Mouse (Mus musculus) ES-E14 (cell line): Measurements from ENCODE around the gene Tmem159. TPM values are rescaled to one million over a fixed set of nuclear protein-coding genes. Genes with fewer than 3 reads are reported as not detected.
A peak's percentile ranks its signal among the peaks of the same experiment; 100 is the strongest.

Experiments
- DNase-seq: peaks from one replicate; pipeline ENCODE4 v3.0.0-alpha.2; 2013; ENCODE audit warnings: low read depth, low spot score
- H3K27ac ChIP-seq: 2 replicates; pipeline ENCODE4 v1.5.1; 2012; ENCODE audit warnings: low read depth, mild to moderate bottlenecking, low read length, moderate library complexity, mixed read lengths; ENCODE audit not compliant: poor library complexity, insufficient read depth, severe bottlenecking
- H3K36me3 ChIP-seq: 2 replicates; pipeline ENCODE4 v1.6.1; 2012; ENCODE audit warnings: mild to moderate bottlenecking, low read length, moderate library complexity, mixed read lengths; ENCODE audit not compliant: control insufficient read depth, poor library complexity, insufficient read depth, severe bottlenecking
- H3K4me1 ChIP-seq, 2 experiments: fragments of 150-350 bp in 1 of 2; sonication (generic) in 1 of 2; 2 replicates each; pipeline ENCODE4 v1.6.1; 2012; ENCODE audit warnings: low read length in 2 of 2, mild to moderate bottlenecking in 1 of 2, mixed read lengths in 1 of 2; ENCODE audit not compliant: control insufficient read depth in 2 of 2, insufficient read depth in 2 of 2, poor library complexity in 1 of 2
- H3K4me3 ChIP-seq, 2 experiments: fragments of 150-350 bp in 1 of 2; sonication (generic) in 1 of 2; 2 replicates each; pipeline ENCODE4 v1.5.1; 2012; ENCODE audit warnings: low read length in 2 of 2, low read depth in 1 of 2, mild to moderate bottlenecking in 1 of 2, mixed read lengths in 1 of 2; ENCODE audit not compliant: insufficient read depth in 1 of 2, poor library complexity in 1 of 2, severe bottlenecking in 1 of 2
- H3K9ac ChIP-seq: 2 replicates; pipeline ENCODE4 v1.6.1; 2012; ENCODE audit warnings: low read depth, mild to moderate bottlenecking, low read length, mixed read lengths; ENCODE audit not compliant: poor library complexity, insufficient read depth, severe bottlenecking
- H3K9me3 ChIP-seq: fragments of 150-350 bp; sonication (generic); 2 replicates; pipeline ENCODE4 v1.6.1; 2012; ENCODE audit warnings: low read depth, mild to moderate bottlenecking, low read length; ENCODE audit not compliant: control insufficient read depth, insufficient read depth
- CHD2 ChIP-seq: IDR thresholded peaks from 2 replicates; pipeline ENCODE4 v1.6.1; 2014; ENCODE audit warnings: mild to moderate bottlenecking, low read depth, low read length, inconsistent platforms
- HCFC1 ChIP-seq: IDR thresholded peaks from 2 replicates; pipeline ENCODE4 v1.6.1; 2012; ENCODE audit warnings: low read length, inconsistent platforms, borderline replicate concordance; ENCODE audit not compliant: insufficient read depth
- MAFK ChIP-seq: IDR thresholded peaks from 2 replicates; pipeline ENCODE4 v1.6.1; 2014; ENCODE audit warnings: mild to moderate bottlenecking, low read depth, low read length, inconsistent platforms; ENCODE audit not compliant: insufficient read depth
- ZC3H11A ChIP-seq: IDR thresholded peaks from 2 replicates; pipeline ENCODE4 v1.6.1; 2012; ENCODE audit warnings: low read depth, mild to moderate bottlenecking, inconsistent platforms, low read length, borderline replicate concordance
- ZNF384 ChIP-seq: IDR thresholded peaks from 2 replicates; pipeline ENCODE4 v1.6.1; 2012; ENCODE audit warnings: low read depth, low read length, inconsistent platforms
- in situ Hi-C, 2 experiments: fragments of 600-800 bp; cut with MboI; formaldehyde crosslinking; loops; one replicate each; pipeline ENCODE4 v1.15.1; 2025; ENCODE audit warnings: low sequenced_read_pairs in 2 of 2, inconsistent platforms in 1 of 2; ENCODE audit not compliant: unreplicated experiment in 2 of 2
- total RNA-seq: library from RNA; depleted of rRNA; stranded (reverse); fragments of 300-350 nt; gene quantifications from 2 replicates; pipeline ENCODE4 v1.2.3, GENCODE M21; 2012

Tmem159 gene
- total RNA-seq, 1 experiment: 9.6 TPM

DNA sequence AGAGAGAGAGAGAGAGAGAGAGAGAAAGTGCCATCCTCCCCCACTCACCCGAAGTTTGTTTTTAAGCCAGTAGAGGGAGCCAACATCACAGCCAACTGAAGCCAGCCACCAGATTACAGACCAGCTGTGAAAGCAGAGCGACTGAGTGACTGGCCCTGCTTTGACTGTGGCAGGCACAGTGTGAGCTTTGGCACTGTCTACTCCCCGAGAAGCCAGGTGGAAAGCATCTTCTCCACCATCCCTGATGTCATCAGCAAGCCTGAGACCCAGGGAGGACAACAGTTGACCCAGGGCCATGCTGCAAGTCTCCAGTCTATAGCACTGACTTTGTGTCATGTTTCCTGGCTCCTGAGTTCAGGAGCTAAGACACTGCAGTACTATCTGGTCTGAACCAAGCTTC is 22.7 kb downstream of the Tmem159 start:
- no peak for DNase-seq
- H3K27ac ChIP-seq: no peak overlapping the region
- H3K36me3 ChIP-seq: peaks cover 2% of the 10 kb centered on the region; the same call in 1 of the 2 replicates
- no peak overlapping the region for H3K4me3 ChIP-seq
- in situ Hi-C loops: no loop called here
- H3K9ac ChIP-seq: no peak overlapping the region
- no peak for TF ChIP-seq CHD2
- TF ChIP-seq MAFK: no peak
- TF ChIP-seq ZC3H11A: peak; percentile 52; the same call in 1 of the 2 replicates
- no peak for TF ChIP-seq ZNF384
- H3K9me3 ChIP-seq: no peaks in the 10 kb centered on the region
- no peaks in the 10 kb centered on the region; a peak in 1 of 4 replicates for H3K4me1 ChIP-seq

DNA sequence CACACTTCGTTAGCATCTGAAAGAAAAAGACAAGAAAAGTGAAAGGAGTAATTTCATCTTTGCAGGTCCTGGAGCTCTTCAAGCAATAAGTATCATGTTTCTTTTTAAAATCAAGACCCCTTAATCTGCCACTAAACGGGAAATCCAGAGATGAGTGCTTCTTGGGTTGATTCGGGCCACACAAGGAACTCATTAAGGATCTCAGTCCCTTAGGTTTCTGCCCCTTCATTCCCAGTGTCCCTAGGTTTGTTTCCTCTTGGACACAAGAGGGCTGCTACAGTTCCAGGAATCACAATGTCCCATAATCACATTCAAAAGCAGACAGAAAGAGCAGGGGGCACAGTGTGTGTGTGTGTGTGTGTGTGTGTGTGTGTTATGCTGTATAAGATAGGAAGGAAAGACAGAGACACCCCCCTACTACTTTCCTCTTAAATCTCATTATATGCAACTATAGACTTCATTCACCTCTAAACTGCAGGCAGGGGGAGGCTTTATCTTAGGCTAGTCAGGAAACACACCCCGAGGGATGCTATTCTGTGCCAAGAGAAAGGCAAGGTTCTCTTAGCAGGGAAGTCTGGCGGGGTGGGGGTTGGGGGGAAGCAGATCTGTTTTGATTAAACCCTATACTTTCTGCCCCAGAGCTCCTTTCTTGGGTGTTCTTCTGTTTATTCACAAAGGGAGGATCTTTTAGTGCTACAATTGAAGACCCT is 25.0 kb downstream of the Tmem159 start:
- H3K36me3 ChIP-seq: no peaks in the 10 kb centered on the region
- no peaks in the 10 kb centered on the region for H3K9me3 ChIP-seq
- H3K27ac ChIP-seq: no peak overlapping the region
- H3K9ac ChIP-seq: no peak overlapping the region
- no peaks in the 10 kb centered on the region; a peak in 1 of 4 replicates for H3K4me1 ChIP-seq
- H3K4me3 ChIP-seq: no peak overlapping the region
- TF ChIP-seq HCFC1 (no peak), ZC3H11A (no peak), ZNF384 (no peak), MAFK (no peak), CHD2 (no peak)
- in situ Hi-C loops: no loop called here
- DNase-seq: no peak

GRCm38 (mm10) chr7:120127686-120128059 is 25.5 kb downstream of the Tmem159 start:
- Histone ChIP-seq H3K9me3 (no peaks in the 10 kb centered on the region), H3K4me3 (no peak overlapping the region), H3K27ac (no peak overlapping the region), H3K36me3 (no peaks in the 10 kb centered on the region), H3K4me1 (no peaks in the 10 kb centered on the region; a peak in 1 of 4 replicates), H3K9ac (no peak overlapping the region)
- TF ChIP-seq CHD2 (no peak), ZC3H11A (no peak), HCFC1 (no peak), MAFK (no peak), ZNF384 (no peak)
- no peak for DNase-seq
- in situ Hi-C loops: no loop called here

DNA sequence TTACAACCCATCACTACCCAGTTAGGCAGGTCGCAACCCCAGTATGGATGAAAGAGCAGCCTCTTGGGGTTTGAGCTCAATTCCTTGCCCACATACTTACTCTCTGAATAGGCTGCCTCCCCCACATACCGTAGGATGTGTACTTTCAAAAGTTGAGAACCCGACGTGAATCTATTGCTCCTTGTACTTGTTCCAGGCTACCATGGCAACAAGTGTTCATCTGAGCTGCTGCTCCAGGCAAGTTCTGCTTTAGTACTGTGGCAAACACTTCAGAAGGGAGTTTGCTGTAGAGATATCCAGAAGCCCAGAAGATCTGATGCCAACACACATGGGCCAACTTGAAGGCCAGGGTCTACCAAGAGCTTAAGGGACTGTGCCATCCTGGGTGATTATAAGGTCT is 26.8 kb downstream of the Tmem159 start:
- Histone ChIP-seq H3K4me1 (no peaks in the 10 kb centered on the region; a peak in 1 of 4 replicates), H3K9me3 (no peaks in the 10 kb centered on the region), H3K9ac (no peak overlapping the region), H3K4me3 (no peak overlapping the region), H3K27ac (no peak overlapping the region), H3K36me3 (no peaks in the 10 kb centered on the region)
- TF ChIP-seq CHD2 (no peak), MAFK (no peak), ZNF384 (no peak), HCFC1 (no peak), ZC3H11A (no peak)
- DNase-seq: no peak
- in situ Hi-C loops: no loop called here

DNA sequence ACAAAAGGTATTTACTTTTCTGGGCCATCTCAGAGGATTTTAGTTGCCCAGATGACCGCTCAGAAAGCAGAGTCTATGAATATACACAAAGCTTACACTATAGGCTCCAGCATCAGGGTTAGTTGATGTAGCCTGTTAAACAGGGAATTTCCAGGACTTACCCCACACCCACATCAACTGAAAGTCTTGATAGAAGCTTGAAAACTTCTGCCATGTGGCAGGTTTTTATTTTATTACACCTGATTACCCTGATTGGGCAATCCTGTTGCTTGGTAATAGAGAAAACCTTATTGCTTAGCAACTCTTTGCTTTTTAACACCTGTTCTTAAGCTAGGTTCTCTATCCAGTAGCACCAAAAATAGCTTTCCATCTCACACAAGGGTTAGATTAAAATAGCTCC is 40.6 kb downstream of the Tmem159 start:
- in situ Hi-C loops: no loop called here

More for the DNA sequence above, 40.6 kb downstream of the Tmem159 start:
- DNase-seq: no peak
- TF ChIP-seq CHD2: no peak
- TF ChIP-seq HCFC1: no peak
- TF ChIP-seq ZC3H11A: no peak
- no peak for TF ChIP-seq MAFK
- no peak for TF ChIP-seq ZNF384
- no peak overlapping the region for H3K4me3 ChIP-seq
- H3K9me3 ChIP-seq: no peaks in the 10 kb centered on the region
- no peak overlapping the region for H3K9ac ChIP-seq
- no peak overlapping the region for H3K27ac ChIP-seq
- no peaks in the 10 kb centered on the region for H3K4me1 ChIP-seq
- H3K36me3 ChIP-seq: no peaks in the 10 kb centered on the region
